Mouse (Mus musculus): Measurements from ENCODE around the gene Dscaml1. TPM values are rescaled to one million over a fixed set of nuclear protein-coding genes. Genes with fewer than 3 reads are reported as not detected.

Gene Dscaml1
- total and polyA plus RNA-seq, 3 experiments, result not detected

DNA sequence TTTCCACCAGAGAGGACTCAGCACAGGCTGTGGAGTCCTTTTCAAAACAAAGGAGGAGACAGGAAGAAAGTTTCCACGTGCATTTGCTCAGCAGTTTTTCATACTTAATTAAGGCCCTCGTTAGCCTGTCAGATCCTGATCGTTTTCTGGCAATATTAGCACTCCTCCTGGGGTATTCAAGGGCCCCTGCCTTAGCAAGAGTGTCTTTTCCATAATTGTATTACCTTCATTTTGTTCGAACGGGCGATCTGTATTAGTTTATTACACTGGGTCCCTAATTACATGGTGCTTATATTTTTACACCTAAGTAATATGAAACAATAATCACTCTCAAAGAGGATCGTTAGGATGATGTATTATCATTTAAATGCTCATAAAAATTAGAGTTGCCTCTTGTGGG, 293.6 kb downstream of the Dscaml1 start:
- Histone ChIP-seq H3K27ac (ENCODE audit: control insufficient read depth, low read depth, low read length) (no peak overlapping the region), H3K9ac (ENCODE audit: control insufficient read depth, low read depth, low read length, poor library complexity, severe bottlenecking) (no peak overlapping the region), H3K4me1 (ENCODE audit: control insufficient read depth in 1 of 2, insufficient read depth in 2 of 2, low read length in 2 of 2) (no peaks in the 10 kb centered on the region), H3K27me3 (ENCODE audit: control insufficient read depth in 1 of 2, insufficient read depth in 2 of 2, low read length in 2 of 2) (peaks cover 0 to 1% of the 10 kb centered on the region in 2 experiments; a peak in 1 of 4 replicates), H3K36me3 (ENCODE audit: control insufficient read depth in 1 of 2, insufficient read depth in 2 of 2, low read length in 2 of 2) (no peaks in the 10 kb centered on the region), H3K79me2 (ENCODE audit: control insufficient read depth, insufficient read depth, low read length, poor library complexity) (no peaks in the 10 kb centered on the region), H3K9me3 (replicated peaks; ENCODE audit: insufficient read depth, low read length) (no peaks in the 10 kb centered on the region), H3K4me3 (ENCODE audit: control insufficient read depth in 1 of 2, insufficient read depth in 1 of 2, low read depth in 2 of 2, low read length in 2 of 2) (no peak overlapping the region)
- no peak for TF ChIP-seq SMC3 (IDR thresholded peaks at IDR 0.05; ENCODE audit: low read depth, low read length)
- no peak for DNase-seq (ENCODE audit: low read depth, low spot score)

DNA sequence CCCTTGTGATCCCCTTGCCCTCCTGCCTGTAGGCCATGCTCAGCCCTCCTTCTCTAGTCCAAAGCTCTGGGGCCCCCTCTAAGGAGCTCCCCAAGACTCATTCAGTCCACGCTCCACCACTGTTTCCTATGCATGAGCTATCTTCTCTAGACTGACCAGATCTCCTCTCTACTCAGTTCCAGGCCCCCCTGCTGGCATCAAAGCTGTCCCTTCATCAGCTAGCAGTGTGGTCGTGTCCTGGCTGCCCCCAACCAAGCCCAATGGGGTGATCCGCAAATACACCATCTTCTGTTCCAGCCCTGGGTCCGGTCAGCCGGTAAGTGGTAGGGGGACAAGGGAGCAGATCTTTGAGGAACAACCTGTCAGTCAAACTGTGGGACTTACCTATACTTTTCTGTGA, 305.4 kb downstream of the Dscaml1 start:
- Histone ChIP-seq H3K9ac (ENCODE audit: control insufficient read depth, low read depth, low read length, poor library complexity, severe bottlenecking) (no peak overlapping the region), H3K4me3 (ENCODE audit: control insufficient read depth in 1 of 2, insufficient read depth in 1 of 2, low read depth in 2 of 2, low read length in 2 of 2) (no peak overlapping the region), H3K9me3 (replicated peaks; ENCODE audit: insufficient read depth, low read length) (no peaks in the 10 kb centered on the region), H3K27ac (ENCODE audit: control insufficient read depth, low read depth, low read length) (no peak overlapping the region), H3K79me2 (ENCODE audit: control insufficient read depth, insufficient read depth, low read length, poor library complexity) (no peaks in the 10 kb centered on the region), H3K36me3 (ENCODE audit: control insufficient read depth in 1 of 2, insufficient read depth in 2 of 2, low read length in 2 of 2) (no peaks in the 10 kb centered on the region; a peak in 1 of 4 replicates), H3K4me1 (ENCODE audit: control insufficient read depth in 1 of 2, insufficient read depth in 2 of 2, low read length in 2 of 2) (no peaks in the 10 kb centered on the region), H3K27me3 (ENCODE audit: control insufficient read depth in 1 of 2, insufficient read depth in 2 of 2, low read length in 2 of 2) (no peaks in the 10 kb centered on the region; a peak in 2 of 4 replicates)
- TF ChIP-seq SMC3 (IDR thresholded peaks at IDR 0.05; ENCODE audit: low read depth, low read length) (no peak), MYC (IDR thresholded peaks at IDR 0.05; ENCODE audit: low read depth, low read length) (no peak), RCOR1 (IDR thresholded peaks at IDR 0.05; ENCODE audit: low read depth, low read length) (no peak), CTCF (IDR thresholded peaks at IDR 0.05 in 2 of 3, conservative IDR thresholded peaks at IDR 0.05 in 1 of 3; ENCODE audit: control insufficient read depth in 1 of 3, insufficient read depth in 1 of 3, low read depth in 2 of 3, low read length in 3 of 3, poor library complexity in 1 of 3, severe bottlenecking in 1 of 3) (no peak), ZC3H11A (IDR thresholded peaks at IDR 0.05; ENCODE audit: low read depth, low read length) (no peak), MAX (IDR thresholded peaks at IDR 0.05; ENCODE audit: low read length) (no peak), ELF1 (IDR thresholded peaks at IDR 0.05; ENCODE audit: low read depth, low read length) (no peak)
- DNase-seq (ENCODE audit: low read depth, low spot score), result no peak

DNA sequence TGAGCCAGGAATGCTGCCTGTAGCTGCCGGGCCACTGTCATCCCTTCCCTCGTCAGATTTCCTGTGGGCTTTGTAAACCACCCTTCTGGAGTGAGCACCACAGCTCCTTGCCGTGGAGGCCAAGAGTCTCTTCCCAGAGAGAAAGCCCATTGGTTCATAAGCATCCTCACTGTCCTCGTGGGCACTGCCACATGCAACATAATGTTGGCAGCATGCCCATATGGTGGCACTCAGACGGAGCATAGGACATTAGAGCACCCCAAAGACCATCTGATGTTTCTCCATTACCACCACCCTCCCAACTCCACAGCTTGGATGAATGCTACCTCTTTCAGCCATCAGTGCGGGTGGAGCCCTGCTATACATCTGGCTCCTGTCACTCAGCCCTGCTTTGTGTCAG, 306.8 kb downstream of the Dscaml1 start:
- TF ChIP-seq BHLHE40 (IDR thresholded peaks at IDR 0.05; ENCODE audit: borderline replicate concordance, low read depth, low read length) (no peak), RAD21 (IDR thresholded peaks at IDR 0.05; ENCODE audit: low read depth, low read length) (no peak), MAZ (IDR thresholded peaks at IDR 0.05; ENCODE audit: low read depth, low read length) (no peak), UBTF (IDR thresholded peaks at IDR 0.05; ENCODE audit: borderline replicate concordance, insufficient read depth, low read depth, low read length) (no peak), MEF2A (IDR thresholded peaks at IDR 0.05; ENCODE audit: extremely low read depth, insufficient replicate concordance, low read depth, low read length, poor library complexity, severe bottlenecking) (no peak), ZKSCAN1 (IDR thresholded peaks at IDR 0.05; ENCODE audit: low read depth, low read length) (no peak), E2F4 (IDR thresholded peaks at IDR 0.05; ENCODE audit: borderline replicate concordance, low read depth, low read length) (no peak), TAL1 (IDR thresholded peaks at IDR 0.05; ENCODE audit: low read length) (no peak), SMC3 (IDR thresholded peaks at IDR 0.05; ENCODE audit: low read depth, low read length) (no peak)
- no peak overlapping the region for H3K4me3 ChIP-seq (ENCODE audit: control insufficient read depth in 1 of 2, insufficient read depth in 1 of 2, low read depth in 2 of 2, low read length in 2 of 2)
- H3K27me3 ChIP-seq (ENCODE audit: control insufficient read depth in 1 of 2, insufficient read depth in 2 of 2, low read length in 2 of 2), result no peaks in the 10 kb centered on the region; a peak in 2 of 4 replicates
- no peak overlapping the region for H3K9ac ChIP-seq (ENCODE audit: control insufficient read depth, low read depth, low read length, poor library complexity, severe bottlenecking)
- H3K27ac ChIP-seq (ENCODE audit: control insufficient read depth, low read depth, low read length), result no peak overlapping the region
- no peaks in the 10 kb centered on the region for H3K79me2 ChIP-seq (ENCODE audit: control insufficient read depth, insufficient read depth, low read length, poor library complexity)
- H3K4me1 ChIP-seq (ENCODE audit: control insufficient read depth in 1 of 2, insufficient read depth in 2 of 2, low read length in 2 of 2), result no peaks in the 10 kb centered on the region
- no peaks in the 10 kb centered on the region for H3K36me3 ChIP-seq (ENCODE audit: control insufficient read depth in 1 of 2, insufficient read depth in 2 of 2, low read length in 2 of 2)
- H3K9me3 ChIP-seq (replicated peaks; ENCODE audit: insufficient read depth, low read length), result no peaks in the 10 kb centered on the region
- DNase-seq (ENCODE audit: low read depth, low spot score), result no peak
